Mouse (Mus musculus) gastrocnemius, postnatal 10 days (tissue): ENCODE results near the gene Rwdd1. TPM values are rescaled to one million over a fixed set of nuclear protein-coding genes. Genes with fewer than 3 reads are reported as not detected.
"Not testable (repeated sequence)": the region's sequence is repeated elsewhere in the genome, so short reads cannot be mapped to it uniquely, and the experiment has no call there.

Source experiments
- DNase-seq: peaks from one replicate; pipeline ENCODE4 v3.0.0; 2021; ENCODE audit warnings: mixed read lengths
- long read RNA-seq, 2 experiments: library from polyadenylated mRNA; stranded (forward); transcript quantifications; one replicate each; pipeline ENCODE4 v2.0.0; 2021
- total RNA-seq, 2 experiments: library from RNA; stranded (reverse); gene quantifications; 2 replicates each; pipeline ENCODE4 v1.2.3; 2021

Gene Rwdd1
- 100 to 1,000 TPM in 1 of 2 experiments, 10 to 100 TPM in 1; 92.7 to 124 TPM for total RNA-seq
- long read RNA-seq, experiment 1, transcript Rwdd1-201 (7 exons, 1,090 nt), result major isoform, 59 of 61 reads
- long read RNA-seq, experiment 1, partial matches to known transcripts, result 1 of 61 reads
- long read RNA-seq, experiment 1, other reads (novel, unspliced or antisense), result 1 of 61 reads
- long read RNA-seq, experiment 2, transcript Rwdd1-201 (7 exons, 1,090 nt), result major isoform, 63 of 63 reads
- long read RNA-seq, experiment 2, partial matches to known transcripts, result 0 of 63 reads
- long read RNA-seq, experiment 2, other reads (novel, unspliced or antisense), result 0 of 63 reads

- DNase-seq, result peak; percentile 96
Observed at GRCm38 (mm10) chr10:34019302-34020075, at the start of gene Rwdd1. Gene Rwdd1 (minus strand): TSS chr10:34019624.

DNA sequence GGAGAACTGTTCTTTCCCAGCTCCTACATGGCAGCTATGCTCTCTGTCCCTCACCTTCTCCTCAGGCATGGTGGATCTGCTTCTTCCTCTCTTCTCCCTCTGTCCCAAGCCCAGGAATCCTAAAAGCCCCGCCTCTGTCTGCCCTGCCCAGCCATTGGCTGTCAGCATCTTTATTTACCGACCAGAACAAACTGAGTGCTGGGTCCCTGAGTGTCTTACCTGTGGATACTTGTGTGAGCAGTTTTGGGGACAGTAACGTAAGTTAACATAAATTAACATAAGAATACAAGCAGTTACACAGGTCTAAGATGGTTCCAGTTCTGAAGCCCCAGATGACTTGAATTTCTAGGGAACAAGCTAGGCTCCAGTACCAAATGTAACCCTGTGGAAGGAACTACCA, 47.2 kb upstream of the Rwdd1 start:
- no peak for DNase-seq

GRCm38 (mm10) chr10:34053987-34054386, 34.6 kb upstream of the Rwdd1 start:
- DNase-seq, result no peak

- DNase-seq, result no peak
Observed at GRCm38 (mm10) chr10:34044210-34044609, 24.8 kb upstream of the Rwdd1 start, which contains the start of gene Calhm4. Gene Calhm4 (minus strand): TSS chr10:34044310.

DNA sequence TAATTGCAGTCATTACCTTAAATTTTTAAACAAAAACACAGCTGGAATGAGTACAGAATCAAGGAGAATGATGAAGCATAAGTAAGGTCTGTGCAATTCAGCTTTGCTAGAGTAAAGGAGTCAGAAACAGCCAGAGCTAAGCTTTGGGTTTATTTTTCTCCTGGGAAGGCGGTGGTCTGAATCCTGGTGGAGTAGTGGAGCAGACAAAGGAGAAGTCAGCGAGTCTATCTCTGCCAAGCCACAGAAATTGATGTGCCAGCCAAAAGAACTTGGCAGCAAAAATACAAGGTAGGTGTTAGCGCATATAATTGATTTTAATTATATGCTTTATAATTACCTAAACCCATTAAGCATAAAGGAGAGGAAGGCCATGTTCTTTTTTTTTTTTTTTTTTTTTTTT, 18.0 kb upstream of the Rwdd1 start, which contains the start of gene Trappc3l:
Gene Trappc3l (plus strand): TSS at position 197 of the 400 bp plus-strand sequence.
- no peak for DNase-seq

GRCm38 (mm10) chr10:34036587-34036986, 17.2 kb upstream of the Rwdd1 start:
- no peak for DNase-seq

DNA sequence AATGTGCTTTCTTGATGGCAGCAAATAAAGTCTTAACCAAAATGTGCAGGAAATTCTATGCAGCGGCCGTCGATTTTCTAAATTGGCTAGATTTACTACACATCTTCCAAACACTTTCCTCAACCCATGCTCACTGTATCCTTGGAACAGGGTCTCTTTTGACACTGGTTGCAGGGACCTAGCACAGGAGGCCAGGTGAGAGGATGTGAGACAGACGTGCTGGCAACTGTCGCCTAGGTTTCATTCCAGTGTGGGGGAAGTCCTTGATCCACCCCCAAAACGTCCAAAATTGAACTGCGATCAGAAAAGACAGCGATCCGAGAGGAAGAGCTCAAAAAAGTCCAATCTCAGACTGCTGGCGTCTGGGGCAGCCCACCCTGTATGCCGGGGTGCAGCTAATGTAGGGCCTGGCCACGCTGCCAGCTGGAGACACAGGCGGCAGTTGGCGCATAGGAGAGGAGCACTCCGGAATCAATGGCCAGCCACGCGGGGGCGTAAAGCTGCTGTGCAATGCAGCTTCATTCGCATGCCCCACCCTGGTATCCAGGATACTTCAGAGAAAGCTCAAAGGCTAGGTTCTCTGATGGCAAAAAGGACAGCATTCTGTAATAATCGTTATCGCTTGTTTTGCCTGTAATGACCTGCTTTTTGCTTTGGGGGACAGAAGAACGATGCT, 14.3 kb upstream of the Rwdd1 start:
- DNase-seq, result peak; percentile 75

DNA sequence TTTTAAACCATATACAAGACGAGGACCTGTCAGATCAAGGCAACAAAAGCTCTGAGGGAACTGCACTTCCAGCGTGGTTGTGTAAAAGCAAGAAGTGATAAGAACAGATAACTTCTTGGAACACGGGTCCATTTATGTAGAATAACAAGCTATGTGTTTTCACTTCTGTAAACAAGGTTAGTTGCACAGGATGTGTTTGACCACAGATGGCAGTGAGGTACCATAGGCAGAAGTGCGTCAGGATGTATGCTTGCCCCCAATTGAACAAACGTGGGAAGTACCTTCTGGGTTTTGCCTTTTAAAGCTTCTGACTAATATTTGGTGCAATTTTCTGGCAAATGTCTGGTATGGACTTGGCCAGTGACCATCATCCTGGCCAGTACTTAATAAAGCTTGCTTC, 10.9 kb upstream of the Rwdd1 start:
- DNase-seq, result no peak

DNA sequence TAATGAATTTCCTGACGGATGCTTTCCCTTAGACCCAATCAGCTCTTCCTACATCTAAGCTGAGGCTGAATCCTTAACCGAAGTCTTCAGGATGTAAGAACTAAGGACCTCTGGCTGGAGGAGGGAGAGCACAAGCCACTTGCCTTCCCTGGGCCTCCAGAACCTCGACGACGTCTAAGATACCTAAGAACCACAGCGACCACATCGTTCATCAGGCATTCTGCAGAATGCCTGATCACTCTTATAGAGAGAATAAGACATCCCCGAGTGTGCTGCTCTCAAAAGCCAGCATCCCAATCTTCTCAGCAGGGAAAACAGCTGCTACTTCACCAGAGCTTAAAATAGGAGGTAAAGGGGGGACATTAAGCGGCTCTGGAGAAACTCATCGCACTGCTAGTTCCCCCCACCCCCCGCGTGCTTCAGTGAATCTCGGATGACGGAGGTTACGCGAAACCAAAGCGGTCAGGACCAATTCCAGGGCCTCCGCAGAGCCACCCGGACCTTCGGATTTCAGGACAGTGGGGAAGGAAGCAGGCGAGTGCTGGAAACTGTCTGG, 600 bp downstream of the Rwdd1 start:
- DNase-seq, result peak; percentile 31

GRCm38 (mm10) chr10:34013241-34013640, 6.2 kb downstream of the Rwdd1 start:
- no peak for DNase-seq

DNA sequence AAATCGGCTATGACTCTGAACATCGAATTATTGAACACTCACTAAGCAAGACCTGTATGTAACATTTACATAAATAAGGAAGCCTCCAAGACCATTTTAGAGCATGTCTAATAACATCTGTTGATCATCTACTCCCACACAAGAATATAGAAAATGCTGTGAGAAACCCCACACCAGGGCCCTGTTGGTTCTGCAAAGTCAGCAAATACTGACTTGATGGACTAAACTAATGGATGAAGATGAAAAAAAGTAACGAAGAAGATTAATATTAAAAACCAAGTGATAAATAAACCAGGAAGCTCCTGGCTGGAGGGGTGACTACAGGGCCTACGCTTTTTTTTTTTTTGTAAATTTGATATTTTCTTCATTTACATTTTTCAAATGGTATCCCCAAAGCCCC, 6.8 kb downstream of the Rwdd1 start:
- DNase-seq, result no peak

- DNase-seq, result no peak
Observed at GRCm38 (mm10) chr10:33998397-33998796, 21.0 kb downstream of the Rwdd1 start.

DNA sequence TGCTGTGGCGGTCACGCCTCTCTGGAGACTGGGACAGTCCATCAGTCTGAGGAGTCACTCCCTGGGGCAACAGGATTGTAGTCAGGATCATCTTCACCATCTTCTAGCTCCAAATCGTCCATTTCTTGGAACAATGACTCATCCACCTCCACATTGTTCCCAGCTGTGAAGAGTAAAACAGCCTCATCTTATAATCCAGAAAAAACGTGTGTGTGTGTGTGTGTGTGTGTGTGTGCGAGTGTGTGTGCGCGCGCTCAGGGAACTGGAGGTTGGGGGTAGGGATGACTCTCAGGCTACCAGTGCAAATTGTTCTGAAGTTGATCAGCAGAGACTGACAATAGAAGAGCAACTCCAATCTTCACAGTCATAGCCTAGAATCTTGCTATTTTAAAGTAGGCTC, 22.7 kb downstream of the Rwdd1 start:
- DNase-seq, result not testable (repeated sequence)

- peak; percentile 49 for DNase-seq
Observed at GRCm38 (mm10) chr10:33986771-33987170, 32.7 kb downstream of the Rwdd1 start.

DNA sequence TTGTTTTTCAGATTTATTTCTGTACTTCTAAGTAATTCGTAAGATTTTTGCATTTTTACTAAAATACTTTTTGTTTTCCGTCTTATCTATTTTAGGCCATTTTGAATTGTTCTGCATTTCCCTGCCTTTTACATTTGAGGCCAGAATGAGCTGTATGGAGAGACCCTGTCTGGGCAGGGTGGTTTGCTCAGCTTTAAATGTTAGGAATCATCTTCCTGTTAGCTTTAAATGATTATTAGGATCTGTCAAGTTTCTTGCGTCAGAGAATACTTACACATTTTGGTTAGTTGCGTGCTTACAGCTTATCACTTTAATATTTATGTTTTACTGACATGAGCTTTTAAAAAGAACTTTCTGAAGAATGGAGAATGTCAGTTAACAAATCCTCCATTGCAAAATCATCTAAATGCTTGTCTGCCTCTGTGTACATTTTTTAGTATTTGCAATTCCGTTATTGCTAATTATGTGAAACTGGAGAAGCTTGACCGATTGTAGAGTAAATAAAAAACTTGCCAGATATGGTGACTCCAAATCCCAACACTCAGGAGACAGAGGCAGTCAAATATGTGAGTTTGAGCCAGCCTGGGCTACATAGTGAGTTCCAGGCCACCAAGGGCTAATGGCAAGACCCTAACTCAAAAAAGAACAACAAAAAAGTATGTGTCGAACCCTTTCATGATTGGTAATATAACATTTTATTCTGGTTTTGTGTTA, 44.5 kb downstream of the Rwdd1 start:
- DNase-seq, result no peak

DNA sequence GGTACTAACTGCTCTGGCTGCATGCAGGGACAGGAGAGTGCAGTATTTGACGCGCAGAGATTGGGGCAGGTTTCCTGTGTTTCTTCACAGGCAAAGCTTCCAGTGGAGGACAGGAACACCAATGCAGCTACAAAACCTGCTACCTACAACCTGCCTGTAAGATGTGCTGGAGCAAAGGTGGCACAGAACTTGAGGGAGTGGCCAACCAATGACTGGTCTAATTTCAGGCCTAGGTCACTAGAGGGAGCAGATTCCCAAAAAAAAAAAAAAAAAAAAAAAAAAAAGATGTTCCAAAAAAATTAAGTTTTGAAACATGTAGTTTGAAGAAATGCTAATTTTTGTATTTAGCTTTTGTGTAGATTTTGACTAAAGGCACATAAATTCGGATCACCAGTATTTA, 66.9 kb downstream of the Rwdd1 start:
- DNase-seq, result no peak

GRCm38 (mm10) chr10:33950803-33951583, 68.4 kb downstream of the Rwdd1 start, which contains the start of gene Zup1:
Gene Zup1 (minus strand): TSS chr10:33951269.
- peak; percentile 72 for DNase-seq
